Mouse (Mus musculus) liver, postnatal 0 days (tissue): ENCODE results near the gene Fam8a1.

Experiments
- CTCF ChIP-seq: sonication (generic); IDR thresholded peaks from 2 replicates; pipeline ENCODE4 v1.5.1; 2016; ENCODE audit warnings: antibody characterized with exemption, low read depth
- EP300 ChIP-seq: IDR thresholded peaks from 2 replicates; pipeline ENCODE4 v1.6.1; 2016; ENCODE audit warnings: antibody characterized with exemption, low read depth, mild to moderate bottlenecking

GRCm38 (mm10) chr13:46627841-46628240 is 41.5 kb upstream of the Fam8a1 start:
- TF ChIP-seq CTCF (no peak), EP300 (no peak)
